Mouse (Mus musculus) liver, embryonic 11.5 days (tissue): Measurements from ENCODE around the gene Meis2. TPM values are rescaled to one million over a fixed set of nuclear protein-coding genes. Genes with fewer than 3 reads are reported as not detected.

ENCODE experiments used
- ATAC-seq: fragments of 200-750 bp; cut with Nextera tagmentation; replicated peaks from 2 replicates; pipeline ENCODE4 v1.8.0; 2017; ENCODE audit warnings: moderate number of reproducible peaks, mild to moderate bottlenecking, moderate TSS enrichment, moderate library complexity; ENCODE audit not compliant: low FRiP score
- DNase-seq: peaks from one replicate; pipeline ENCODE4 v3.0.0-alpha.2; 2017; ENCODE audit warnings: low spot score
- H3K27ac ChIP-seq: fragments of 300-500 bp; sonication (generic); 2 replicates; pipeline ENCODE4 v1.5.1; 2014; ENCODE audit warnings: mild to moderate bottlenecking, low read depth, low read length, control low read depth
- H3K27me3 ChIP-seq: fragments of 300-500 bp; sonication (generic); replicated peaks from 2 replicates; pipeline ENCODE4 v1.6.1; 2014; ENCODE audit warnings: low read length, mixed read lengths; ENCODE audit not compliant: control insufficient read depth, insufficient read depth
- H3K36me3 ChIP-seq: fragments of 300-500 bp; sonication (generic); 2 replicates; pipeline ENCODE4 v1.6.1; 2014; ENCODE audit warnings: mild to moderate bottlenecking, low read length, moderate library complexity, mixed read lengths; ENCODE audit not compliant: control insufficient read depth, insufficient read depth
- H3K4me1 ChIP-seq: fragments of 300-500 bp; sonication (generic); replicated peaks from 2 replicates; pipeline ENCODE4 v1.6.1; 2014; ENCODE audit warnings: low read length, mixed read lengths; ENCODE audit not compliant: control insufficient read depth, insufficient read depth
- H3K4me2 ChIP-seq: fragments of 300-500 bp; sonication (generic); 2 replicates; pipeline ENCODE4 v1.6.1; 2014; ENCODE audit warnings: mild to moderate bottlenecking, control low read depth, moderate library complexity
- H3K4me3 ChIP-seq: fragments of 300-500 bp; sonication (generic); 2 replicates; pipeline ENCODE4 v1.5.1; 2014; ENCODE audit warnings: low read depth, low read length, control low read depth
- H3K9ac ChIP-seq: fragments of 300-500 bp; sonication (generic); 2 replicates; pipeline ENCODE4 v1.6.1; 2014; ENCODE audit warnings: low read depth, low read length, control low read depth
- H3K9me3 ChIP-seq: fragments of 300-500 bp; sonication (generic); 2 replicates; pipeline ENCODE4 v1.6.1; 2016; ENCODE audit warnings: low read length, inconsistent platforms, mixed read lengths; ENCODE audit not compliant: control insufficient read depth
- WGBS: fragments of 180-500 bp; shearing (Covaris S2); extraction: QIAGEN DNeasy Blood & Tissue Kit; methylation state at CpG from one replicate; pipeline ENCODE4 v1.1.7; 2014; 5-methylcytosine and 5-hydroxymethylcytosine counted together
- polyA plus RNA-seq: library from polyadenylated mRNA; unstranded; fragments of >200 nt; fragmentation: Nextera tagmentation; extraction: Ambion mirVana; gene quantifications from 2 replicates; pipeline ENCODE4 v1.2.1, GENCODE M21; 2014

Gene Meis2
- polyA plus RNA-seq, 1 experiment from 2014 or later = 20.0 TPM

DNA sequence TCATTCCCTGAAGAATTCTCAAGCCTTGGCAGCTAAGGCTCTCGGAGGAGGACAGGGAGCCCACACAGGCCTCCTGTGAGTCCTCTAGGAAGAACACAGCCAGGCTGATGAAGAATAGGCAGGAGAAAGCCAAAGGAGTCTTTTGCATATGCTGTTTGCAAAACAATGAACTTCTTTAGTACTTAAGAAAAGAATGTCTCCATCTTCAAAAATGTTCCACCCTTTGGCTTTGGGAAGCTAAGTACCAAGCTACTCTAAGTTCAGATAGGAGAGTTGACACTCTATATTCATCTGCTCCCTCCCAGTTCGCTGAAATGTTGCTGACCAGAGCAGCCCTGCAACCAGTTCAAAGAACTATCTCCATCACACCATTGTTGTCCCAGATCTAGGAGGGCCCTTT is 195.7 kb downstream of the Meis2 start:
- DNase-seq = no peak
- H3K27ac ChIP-seq = no peak overlapping the region
- no peaks in the 10 kb centered on the region; the same call in 1 of the 2 replicates for H3K4me1 ChIP-seq
- H3K36me3 ChIP-seq = no peaks in the 10 kb centered on the region
- no peaks in the 10 kb centered on the region for H3K27me3 ChIP-seq
- no peak overlapping the region for H3K4me3 ChIP-seq
- H3K9ac ChIP-seq = no peak overlapping the region
- H3K4me2 ChIP-seq = no peak overlapping the region
- WGBS = 37% methylated on average over 2 of the region's 2 CpGs
- H3K9me3 ChIP-seq = no peaks in the 10 kb centered on the region
- ATAC-seq = no peak

DNA sequence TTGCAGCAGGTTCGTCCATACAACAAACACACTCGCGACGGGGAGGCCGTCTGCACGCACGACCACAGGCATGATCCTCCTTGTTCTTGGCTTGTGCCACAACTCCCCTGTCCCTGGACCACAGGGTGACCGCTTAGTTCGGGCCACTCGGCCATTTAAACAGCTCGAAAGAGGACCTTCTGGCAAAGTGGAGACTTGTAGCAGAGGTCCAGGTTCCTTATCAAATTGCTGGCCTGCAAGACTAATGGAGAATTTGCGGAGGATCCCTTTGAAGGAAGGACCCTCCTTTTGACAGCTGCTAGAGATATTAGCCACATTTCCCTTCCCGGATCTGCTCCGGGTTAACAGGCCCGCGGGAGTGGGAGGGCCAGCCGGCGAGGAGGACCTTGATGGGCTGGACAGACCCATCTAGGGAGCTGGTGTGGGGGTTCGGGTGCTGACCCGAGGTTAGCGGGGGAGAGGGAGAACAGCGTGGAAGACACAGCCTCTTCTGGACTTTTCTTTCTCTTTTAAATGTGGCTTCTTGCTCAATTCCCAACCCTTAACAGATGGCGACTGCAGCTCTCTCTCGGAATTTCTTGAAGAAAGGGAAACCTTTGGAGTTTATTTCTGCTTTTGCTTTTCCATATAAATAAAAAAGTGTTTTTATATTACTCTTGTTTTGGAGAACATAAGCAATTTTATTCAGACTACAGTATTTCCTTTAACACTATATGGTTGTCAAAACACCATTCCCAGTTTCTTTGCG is 204.9 kb downstream of the Meis2 start:
- Histone ChIP-seq H3K36me3 (no peaks in the 10 kb centered on the region), H3K4me1 (peaks cover 5% of the 10 kb centered on the region; the same call in 1 of the 2 replicates), H3K9me3 (no peaks in the 10 kb centered on the region), H3K9ac (no peak overlapping the region), H3K4me2 (peak overlapping the region; percentile 65), H3K27ac (no peak overlapping the region; the same call in 1 of the 2 replicates), H3K4me3 (peak overlapping the region; percentile 39), H3K27me3 (peaks cover 44% of the 10 kb centered on the region)
- DNase-seq = peak; percentile 54
- WGBS = 3% methylated on average over 25 of the region's 25 CpGs
- ATAC-seq = 0 out of 2 replicates have a peak, but pooled peaks have one; percentile 3

DNA sequence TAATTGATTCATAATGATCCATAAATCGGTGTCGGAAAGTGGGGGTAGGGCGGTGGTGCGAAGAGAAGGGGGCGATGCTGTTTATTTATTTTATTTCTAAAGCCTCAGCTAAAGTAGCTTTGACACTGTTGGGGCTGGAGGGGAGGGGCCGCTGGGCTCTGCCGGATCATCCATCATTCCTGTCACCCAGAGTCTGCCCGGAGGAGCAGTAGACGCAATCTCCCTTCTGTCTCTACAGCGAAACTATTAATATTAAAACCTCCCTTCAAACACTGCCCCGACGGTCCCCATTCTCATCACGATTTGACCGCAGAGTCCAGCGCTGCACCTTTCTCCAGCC is 205.5 kb downstream of the Meis2 start:
- ATAC-seq (0 out of 2 replicates have a peak, but pooled peaks have one; percentile 21), DNase-seq (no peak)
- WGBS = under 1% methylated on average over 15 of the region's 15 CpGs
- Histone ChIP-seq H3K9ac (no peak overlapping the region), H3K9me3 (no peaks in the 10 kb centered on the region), H3K36me3 (no peaks in the 10 kb centered on the region), H3K4me3 (peak overlapping the region; percentile 39), H3K4me1 (peaks cover 5% of the 10 kb centered on the region; the same call in 1 of the 2 replicates), H3K4me2 (peak overlapping the region; percentile 65), H3K27me3 (peaks cover 50% of the 10 kb centered on the region), H3K27ac (no peak overlapping the region)

DNA sequence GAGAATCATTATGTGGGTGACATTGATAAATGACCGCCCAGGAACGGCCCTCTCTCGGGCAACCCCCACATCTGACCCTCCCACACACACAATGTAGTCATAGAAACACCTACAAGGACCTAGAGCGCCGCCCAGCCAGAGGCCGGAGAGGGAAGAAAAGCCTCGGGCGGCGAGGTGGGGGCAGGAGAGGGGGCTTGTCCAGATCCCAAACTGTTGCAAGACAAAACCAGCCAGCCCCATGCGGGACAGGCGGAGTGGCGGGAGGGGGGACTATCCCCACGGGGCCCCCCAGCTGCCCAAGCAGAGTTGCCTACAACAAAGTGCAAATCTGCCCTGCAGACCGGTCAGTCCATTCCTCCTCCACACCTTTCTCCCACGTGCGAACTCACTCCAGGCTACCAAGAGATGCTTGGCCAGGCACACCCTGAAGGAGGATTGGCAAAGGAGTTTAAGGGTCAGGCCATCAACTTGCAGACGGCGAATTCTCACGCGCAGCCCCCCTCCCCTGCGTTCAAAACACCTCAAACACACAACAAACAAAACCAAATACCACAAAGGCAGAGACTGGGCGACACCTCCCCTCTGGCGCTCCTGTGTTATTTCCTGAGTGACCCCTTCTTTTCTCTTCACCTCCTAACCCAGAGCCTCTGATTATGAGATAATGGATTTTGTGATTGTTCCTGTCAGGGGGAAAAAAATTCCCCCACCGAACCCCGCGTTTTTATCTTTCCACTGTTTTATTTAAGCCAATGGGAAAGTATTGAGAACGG is 206.1 kb downstream of the Meis2 start:
- H3K9me3 ChIP-seq = no peaks in the 10 kb centered on the region
- no peaks in the 10 kb centered on the region for H3K36me3 ChIP-seq
- DNase-seq (peak; percentile 71), ATAC-seq (no peak; the same call in 1 of the 2 replicates)
- H3K4me3 ChIP-seq = peak overlapping the region; percentile 39
- no peak overlapping the region for H3K9ac ChIP-seq
- peaks cover 5% of the 10 kb centered on the region; the same call in 1 of the 2 replicates for H3K4me1 ChIP-seq
- peaks cover 56% of the 10 kb centered on the region for H3K27me3 ChIP-seq
- peak overlapping the region; percentile 65 for H3K4me2 ChIP-seq
- under 1% methylated on average over 27 of the region's 27 CpGs for WGBS
- no peak overlapping the region for H3K27ac ChIP-seq

DNA sequence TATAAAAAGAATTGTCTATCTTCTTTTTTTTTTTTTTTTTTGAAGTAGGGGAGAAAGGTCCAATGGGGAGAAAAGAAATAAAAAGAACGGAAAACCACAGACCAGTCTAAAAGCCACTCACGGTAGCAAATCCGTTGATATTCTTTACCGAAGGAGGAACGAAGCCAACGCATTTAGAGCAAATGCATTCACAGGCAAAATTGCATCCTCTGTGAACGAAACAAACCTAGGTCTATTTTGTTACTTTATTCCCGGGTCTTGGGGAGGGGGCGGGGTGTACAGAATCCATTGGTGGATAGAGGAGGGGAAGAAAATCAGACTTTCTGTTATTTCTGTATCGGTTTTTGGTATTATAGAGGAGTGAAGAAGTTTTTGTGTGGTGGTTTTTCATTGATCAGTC is 206.7 kb downstream of the Meis2 start:
- Histone ChIP-seq H3K9me3 (no peaks in the 10 kb centered on the region), H3K27ac (no peak overlapping the region), H3K36me3 (no peaks in the 10 kb centered on the region), H3K9ac (no peak overlapping the region), H3K4me2 (peak overlapping the region; percentile 65), H3K27me3 (peaks cover 62% of the 10 kb centered on the region), H3K4me1 (peaks cover 5% of the 10 kb centered on the region; the same call in 1 of the 2 replicates), H3K4me3 (no peak overlapping the region)
- no peak for DNase-seq
- 3% methylated on average over 10 of the region's 10 CpGs for WGBS
- no peak for ATAC-seq

DNA sequence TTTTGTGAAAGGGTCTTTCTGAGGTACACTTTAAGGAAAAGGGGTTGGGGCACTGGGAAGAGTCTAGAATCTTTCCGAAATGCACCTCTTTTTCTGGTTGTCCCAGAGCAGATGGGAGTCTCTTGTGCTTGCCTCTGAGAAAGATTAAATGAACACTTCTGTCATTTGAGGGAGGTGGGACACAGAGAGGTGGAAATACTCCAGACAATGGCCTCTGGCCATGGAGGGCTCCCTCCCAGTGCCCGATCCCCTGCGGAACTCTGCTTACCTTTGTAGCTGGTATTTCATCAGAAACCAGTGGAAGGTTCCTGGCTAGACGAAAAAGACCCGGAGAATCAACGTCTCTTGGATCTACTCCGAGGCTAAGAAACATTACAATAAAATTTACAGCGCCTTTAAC is 207.4 kb downstream of the Meis2 start:
- DNase-seq (no peak), ATAC-seq (no peak)
- H3K4me2 ChIP-seq = no peak overlapping the region
- WGBS = 5% methylated on average over 8 of the region's 8 CpGs
- no peak overlapping the region for H3K27ac ChIP-seq
- no peak overlapping the region for H3K9ac ChIP-seq
- H3K36me3 ChIP-seq = no peaks in the 10 kb centered on the region
- no peak overlapping the region for H3K4me3 ChIP-seq
- peaks cover 5% of the 10 kb centered on the region; the same call in 1 of the 2 replicates for H3K4me1 ChIP-seq
- H3K9me3 ChIP-seq = no peaks in the 10 kb centered on the region
- H3K27me3 ChIP-seq = peaks cover 69% of the 10 kb centered on the region

DNA sequence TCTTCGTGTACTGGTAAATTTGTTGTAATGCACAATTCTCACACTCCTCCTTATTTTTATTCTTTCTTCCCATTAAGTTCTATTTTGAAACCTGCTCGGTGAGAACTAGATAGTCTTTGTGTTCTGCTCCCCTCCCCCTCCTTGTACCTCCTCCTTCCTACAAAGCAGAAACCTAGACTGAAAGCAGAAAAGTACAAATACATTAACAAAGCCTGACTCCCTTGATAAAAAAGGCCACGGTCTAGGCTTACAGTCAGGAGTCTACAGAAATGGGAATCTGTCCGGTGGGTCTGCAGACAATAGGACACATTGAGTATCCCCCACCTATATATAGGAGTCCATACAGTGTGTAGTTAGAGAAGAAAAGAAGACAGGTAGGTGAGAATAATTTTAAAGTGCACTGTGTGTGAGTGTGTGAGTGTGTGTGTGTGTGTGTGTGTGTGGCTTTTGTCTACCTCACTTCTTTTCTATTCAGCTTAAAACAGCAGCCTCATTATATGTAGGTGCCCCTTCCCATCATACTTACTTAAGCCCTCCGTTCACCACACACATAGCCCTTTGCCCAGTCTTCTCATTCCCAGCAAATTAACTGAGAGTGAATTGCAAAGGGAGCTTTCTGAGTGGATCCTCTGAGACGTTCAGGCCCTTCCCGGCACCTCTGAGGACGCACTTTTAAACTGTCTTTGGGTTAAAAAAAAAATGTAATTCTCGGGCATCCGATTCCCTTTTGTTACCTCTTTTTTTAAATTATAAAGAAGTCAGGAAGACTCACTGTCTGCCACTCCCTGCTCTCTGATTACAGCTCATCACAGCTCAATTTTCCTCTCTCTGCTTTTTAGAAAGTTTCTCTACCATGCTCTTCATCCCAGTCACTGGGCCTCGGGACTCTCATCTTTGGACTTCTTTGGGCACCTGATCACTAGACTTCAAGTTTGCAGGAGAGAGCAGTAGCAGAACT is 208.2 kb downstream of the Meis2 start:
- Histone ChIP-seq H3K9me3 (no peaks in the 10 kb centered on the region), H3K27ac (no peak overlapping the region), H3K9ac (no peak overlapping the region), H3K4me3 (no peak overlapping the region), H3K27me3 (peaks cover 77% of the 10 kb centered on the region), H3K36me3 (no peaks in the 10 kb centered on the region), H3K4me1 (peaks cover 7% of the 10 kb centered on the region; the same call in 1 of the 2 replicates), H3K4me2 (no peak overlapping the region)
- DNase-seq (no peak), ATAC-seq (no peak)
- 11% methylated on average over 11 of the region's 11 CpGs for WGBS

DNA sequence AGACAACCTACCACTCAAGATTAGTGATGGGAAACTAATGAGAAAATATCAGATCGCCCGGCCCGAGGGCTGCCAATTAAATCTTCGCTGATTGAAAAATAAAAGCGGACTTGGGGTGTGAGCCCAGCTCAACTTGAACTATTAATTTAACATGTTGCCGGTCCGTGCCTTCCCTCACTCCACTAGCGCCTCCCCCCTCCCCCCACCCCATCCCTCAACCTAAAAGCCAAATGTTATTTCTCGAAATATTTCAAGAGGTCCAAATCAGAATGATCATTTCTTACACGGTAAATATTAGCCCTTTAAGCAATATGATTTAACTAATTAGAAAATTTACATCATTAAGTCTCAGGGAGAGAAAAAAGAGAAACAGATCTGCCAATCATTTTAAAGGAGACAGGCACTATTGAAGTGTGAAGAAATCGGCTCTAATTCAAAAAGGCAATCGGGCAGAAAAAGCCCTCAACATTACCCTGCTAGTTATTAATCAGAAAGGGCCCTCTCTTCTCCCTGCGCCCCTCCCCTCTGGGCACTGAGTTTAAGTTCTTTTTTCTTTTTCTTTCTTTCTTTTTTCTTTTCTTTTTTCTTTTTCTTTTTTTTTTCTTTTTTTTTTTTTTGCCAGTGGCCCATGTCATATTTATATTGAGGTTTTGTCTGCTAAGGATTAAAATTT is 209.1 kb downstream of the Meis2 start:
- DNase-seq (no peak), ATAC-seq (no peak)
- WGBS = 8% methylated on average over 13 of the region's 13 CpGs
- no peak overlapping the region for H3K9ac ChIP-seq
- no peak overlapping the region for H3K4me3 ChIP-seq
- H3K27me3 ChIP-seq = peaks cover 84% of the 10 kb centered on the region
- H3K4me2 ChIP-seq = peak overlapping the region; percentile 56
- H3K4me1 ChIP-seq = peaks cover 7% of the 10 kb centered on the region; the same call in 1 of the 2 replicates
- H3K27ac ChIP-seq = no peak overlapping the region
- H3K9me3 ChIP-seq = no peaks in the 10 kb centered on the region
- no peaks in the 10 kb centered on the region for H3K36me3 ChIP-seq
